Mouse (Mus musculus) skeletal muscle tissue, postnatal 0 days (tissue): ENCODE measurements around the gene Nkx2-9. TPM values are rescaled to one million over a fixed set of nuclear protein-coding genes. Genes with fewer than 3 reads are reported as not detected.

Experiments used
- polyA plus RNA-seq: library from polyadenylated mRNA; unstranded; fragments of >200 nt; fragmentation: Nextera tagmentation; extraction: Ambion mirVana; gene quantifications from 2 replicates; pipeline ENCODE4 v1.2.1, GENCODE M21; 2015

The Nkx2-9 gene
- not detected in 2 replicates for polyA plus RNA-seq

DNA sequence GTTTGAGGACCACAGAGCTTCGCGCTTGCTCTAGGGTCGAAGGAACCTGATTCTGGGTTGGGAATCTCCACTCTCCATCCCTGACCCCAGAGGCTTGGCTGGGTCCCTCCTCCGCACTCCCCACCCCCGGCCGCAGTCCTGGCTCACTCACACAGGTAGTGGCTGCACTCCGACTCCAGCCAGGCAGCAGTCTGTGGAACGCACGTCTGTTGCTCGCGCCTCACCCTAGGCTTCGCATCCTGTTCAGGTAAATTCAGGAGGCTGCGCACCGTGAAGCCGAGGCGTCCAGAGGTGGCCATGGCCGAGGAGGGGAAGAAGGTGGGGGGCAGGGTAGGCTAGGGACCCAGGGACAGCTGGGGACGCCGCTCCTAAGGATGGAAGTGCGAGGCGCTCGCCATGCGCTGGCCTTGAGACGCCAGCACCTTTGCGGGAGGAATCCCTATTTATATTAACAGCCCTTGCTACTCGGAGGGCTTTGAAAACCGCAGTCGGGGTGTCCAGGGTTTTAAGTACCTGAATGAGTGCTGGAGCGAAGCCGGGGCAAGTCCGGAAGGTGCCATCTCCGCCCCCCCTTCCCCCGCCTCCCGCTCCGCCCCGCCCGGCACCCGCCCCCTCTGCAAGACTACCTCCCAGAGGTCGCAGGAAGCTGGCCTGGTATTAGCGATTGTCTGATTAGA, at the start of gene Nkx2-9:
Nkx2-9 (minus strand) TSS at position 524 of the 677 bp plus-strand sequence.

Other genes starting within 250 kb of the Nkx2-9 start
- not detected in 2 replicates for gene Nkx2-1, start 76.4 kb downstream of the Nkx2-9 start, polyA plus RNA-seq
- 0.21 and 0.22 TPM in 2 replicates for gene Pax9, start 78.5 kb upstream of the Nkx2-9 start, polyA plus RNA-seq